Mouse (Mus musculus) heart, postnatal 14 days (tissue): ENCODE measurements at regions not wholly inside any gene's neighbourhood (a gene's known extent, or its start where the extent isn't known, plus 50 kb on each side); places are given as distances from the start of the nearest gene placed in this dataset.

ENCODE experiments used
- DNase-seq, 2 experiments: peaks; one replicate each; pipeline ENCODE4 v3.0.0; 2021 to 2022
- intact Hi-C: fragments of 180-260 bp; cut with DNase I; formaldehyde crosslinking; loops from one replicate; pipeline ENCODE4 v1.15.1; 2025

DNA sequence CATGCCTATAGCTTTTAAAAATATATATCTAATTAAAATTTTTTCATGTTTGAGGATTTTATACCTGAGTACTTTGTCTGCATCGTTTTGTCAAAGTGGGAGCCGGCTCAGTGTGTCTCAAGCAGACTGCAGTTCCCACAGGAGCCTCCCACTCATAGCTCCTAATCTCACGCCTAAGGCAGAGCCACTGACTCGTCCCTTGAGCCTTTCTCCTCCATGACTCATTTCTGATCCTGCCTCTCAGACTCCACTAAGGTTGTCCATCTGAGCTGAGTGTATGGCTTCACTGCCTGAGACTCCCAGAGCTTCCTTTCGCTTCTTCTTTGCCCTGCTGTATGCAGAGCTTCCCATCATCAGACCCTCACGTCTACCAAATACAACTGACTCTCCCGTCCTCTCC, 98.8 kb downstream of the Efnb2 start:
- no peak for DNase-seq
- intact Hi-C loops, result no loop called here

DNA sequence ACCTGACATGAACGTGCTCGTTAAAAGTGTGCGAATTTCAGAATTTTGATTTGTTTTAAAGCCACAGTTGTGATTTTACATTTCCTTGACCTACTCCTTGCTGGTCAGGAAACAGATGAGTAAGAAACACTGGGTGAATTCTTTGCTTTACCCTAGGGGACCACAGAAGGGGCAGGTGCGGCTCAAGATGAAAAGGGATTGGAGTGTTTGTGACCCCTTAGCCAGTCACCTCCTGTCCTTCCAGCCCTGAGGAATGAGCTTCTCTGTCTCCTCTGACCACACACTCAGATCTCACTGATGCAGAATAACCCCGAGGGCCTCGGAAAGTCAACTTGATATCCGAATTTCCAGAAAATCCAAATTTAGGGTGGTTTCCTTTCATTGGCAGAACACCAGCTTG, 103.0 kb downstream of the Efnb2 start:
- DNase-seq, result no peak
- intact Hi-C loops, result no loop called here

DNA sequence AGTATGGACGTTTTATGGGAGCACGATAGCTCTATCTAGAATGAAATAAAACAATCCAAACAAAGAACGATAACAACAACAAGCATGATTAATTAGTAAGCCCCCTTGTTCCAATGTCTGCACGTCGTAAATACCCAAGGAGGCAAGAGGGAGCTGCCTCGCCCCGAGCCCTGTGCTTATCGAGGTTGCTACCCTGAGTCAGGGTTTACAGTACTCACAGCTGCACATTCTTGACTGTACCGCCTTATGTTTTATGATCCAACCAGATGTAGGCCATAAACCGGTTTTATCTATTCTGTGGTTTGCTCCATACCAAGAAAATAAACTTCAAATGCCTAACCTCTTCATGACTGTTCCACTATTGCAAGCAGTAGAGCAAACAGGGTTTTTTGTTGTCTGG, 104.9 kb downstream of the Efnb2 start:
- DNase-seq, result no peak
- intact Hi-C loops, result no loop called here

DNA sequence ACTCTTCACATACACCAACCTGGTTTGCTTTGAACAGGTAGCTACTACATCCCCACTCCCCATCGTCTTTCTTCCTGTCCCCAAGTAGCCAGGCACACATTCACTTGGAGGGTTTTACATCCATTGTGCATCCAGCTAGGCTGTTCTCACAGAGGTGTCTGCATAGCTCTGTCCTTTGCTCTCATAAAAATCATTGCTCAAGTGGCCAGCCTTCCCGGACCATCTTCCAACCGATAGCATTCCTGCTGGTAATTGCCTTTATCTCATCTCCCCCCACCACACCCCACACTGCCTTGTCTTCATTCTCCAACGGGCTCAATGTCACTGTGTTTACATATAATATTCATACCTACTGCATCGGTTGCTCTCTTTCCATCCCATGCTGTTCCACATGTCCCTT, 106.4 kb downstream of the Efnb2 start:
- no peak for DNase-seq
- intact Hi-C loops, result no loop called here

DNA sequence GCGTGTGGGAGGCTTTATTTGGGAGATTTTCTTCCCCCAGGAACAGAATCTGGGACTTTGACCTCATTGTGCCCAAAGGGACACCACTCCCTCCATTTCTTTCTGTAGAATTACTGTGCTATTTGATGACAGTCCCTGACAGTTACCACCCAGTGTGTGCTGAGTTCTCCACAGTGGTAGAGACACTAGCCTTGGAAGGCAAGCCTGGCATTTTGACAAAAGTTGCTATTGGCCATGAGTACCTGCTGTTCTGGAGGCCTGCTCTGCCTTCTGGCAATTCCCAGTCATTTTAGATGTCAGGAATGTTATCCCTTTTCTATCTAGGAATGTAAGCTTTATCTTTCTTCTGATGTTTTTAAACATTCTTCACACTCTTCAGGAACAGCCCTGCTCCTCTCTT, 108.3 kb downstream of the Efnb2 start:
- intact Hi-C loops, result no loop called here
- no peak for DNase-seq

DNA sequence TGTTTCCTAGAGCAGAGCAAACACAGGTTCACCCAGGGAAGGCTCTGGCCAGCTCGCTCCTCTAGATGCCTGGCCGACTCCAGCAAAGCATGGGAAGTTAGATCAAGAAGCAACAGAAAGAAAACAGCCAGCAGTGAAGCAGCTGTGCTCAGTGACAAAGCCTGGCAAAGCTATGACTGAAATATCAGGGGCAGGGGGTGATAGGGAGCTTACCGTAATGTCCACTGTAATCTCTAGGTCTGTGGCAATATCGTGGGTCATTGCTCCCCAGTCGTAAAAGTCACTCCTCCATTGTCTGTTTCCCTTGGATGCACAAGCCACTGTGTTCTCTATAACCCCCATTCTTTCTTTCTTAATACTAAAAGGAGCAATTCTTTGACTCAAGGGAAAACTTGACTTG, 124.4 kb downstream of the Efnb2 start:
- intact Hi-C loops, result no loop called here

DNA sequence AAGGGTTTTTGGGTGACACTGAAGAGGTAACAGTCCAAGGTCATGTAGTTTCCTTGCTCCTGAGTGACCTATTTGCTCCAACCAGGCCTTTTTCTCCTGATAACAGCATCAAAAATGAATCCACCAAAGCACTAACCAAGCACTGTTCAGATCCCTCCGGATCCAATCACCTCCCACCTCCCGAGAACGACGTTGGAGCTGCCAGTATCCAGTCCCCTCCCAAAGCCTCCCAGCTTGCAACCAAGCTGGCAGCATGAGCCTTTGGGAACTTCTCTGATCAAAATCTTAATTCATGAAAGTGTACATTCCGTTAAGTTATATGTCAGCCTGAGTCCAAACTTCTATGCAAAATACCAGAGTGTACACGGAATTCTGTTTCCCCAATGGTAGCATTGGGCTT, 126.3 kb downstream of the Efnb2 start:
- intact Hi-C loops, result no loop called here
- no peak for DNase-seq

More for the DNA sequence above, 124.4 kb downstream of the Efnb2 start:
- no peak for DNase-seq

DNA sequence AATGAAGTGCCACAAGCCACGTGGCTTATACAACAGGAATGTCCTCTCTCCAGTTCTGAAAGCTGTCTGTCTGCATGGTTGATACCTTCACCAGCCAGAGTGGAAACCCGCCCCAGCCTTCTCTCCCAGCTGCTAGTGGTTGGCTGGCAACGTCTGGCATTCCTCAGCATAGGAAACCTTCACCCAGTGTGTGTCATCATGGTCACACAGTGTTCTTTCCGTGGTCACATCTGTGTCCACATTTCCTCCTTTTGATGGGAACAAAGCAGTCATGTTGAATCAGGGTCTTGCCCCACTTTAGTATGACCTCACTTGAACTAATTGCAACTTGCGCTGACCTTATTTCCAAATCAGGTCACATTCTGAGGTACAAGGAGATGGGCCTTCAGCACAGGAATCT, 128.1 kb downstream of the Efnb2 start:
- intact Hi-C loops, result no loop called here

DNA sequence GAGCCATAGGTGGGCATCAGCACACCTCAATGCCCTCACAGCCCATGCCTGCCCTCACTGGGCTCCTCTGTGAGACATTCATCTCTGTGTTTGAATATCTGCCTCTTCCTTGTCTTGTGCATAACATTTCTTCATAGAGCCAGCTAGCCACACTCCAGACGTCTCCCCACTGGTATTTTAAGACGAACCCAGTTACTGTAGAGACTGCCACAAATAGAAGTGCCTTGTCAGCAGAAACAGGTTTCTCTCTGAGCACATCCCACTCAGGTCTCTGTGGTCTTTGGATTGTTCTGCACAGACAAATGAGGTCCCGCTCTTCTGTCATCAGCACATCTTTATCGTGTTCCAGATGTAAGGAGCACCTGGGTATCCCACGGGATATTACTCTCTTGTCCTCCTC, 130.5 kb downstream of the Efnb2 start:
- intact Hi-C loops, result no loop called here

More for the DNA sequence above, 128.1 kb downstream of the Efnb2 start:
- DNase-seq, result no peak

DNA sequence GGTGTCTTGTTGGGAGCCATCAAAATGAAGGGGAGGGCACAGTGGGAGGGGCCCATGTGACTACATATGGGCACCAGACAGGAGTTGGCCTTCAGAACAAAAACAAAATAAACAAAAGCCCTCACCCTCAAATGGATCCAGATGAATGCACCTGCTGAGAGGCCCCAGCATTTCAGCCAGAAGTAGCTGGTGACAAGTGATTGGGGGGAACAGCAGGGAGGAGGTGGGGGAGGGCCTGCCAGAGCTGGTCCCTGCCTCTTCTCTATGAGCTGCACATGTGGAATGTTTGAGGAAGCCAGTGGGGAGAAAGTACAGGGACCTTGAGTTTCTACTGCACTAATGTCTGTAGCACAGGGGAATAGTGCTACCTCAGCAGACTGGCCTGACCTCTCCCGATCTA, 139.5 kb downstream of the Efnb2 start:
- intact Hi-C loops, result no loop called here
- no peak for DNase-seq

More for the DNA sequence above, 130.5 kb downstream of the Efnb2 start:
- DNase-seq, result no peak

DNA sequence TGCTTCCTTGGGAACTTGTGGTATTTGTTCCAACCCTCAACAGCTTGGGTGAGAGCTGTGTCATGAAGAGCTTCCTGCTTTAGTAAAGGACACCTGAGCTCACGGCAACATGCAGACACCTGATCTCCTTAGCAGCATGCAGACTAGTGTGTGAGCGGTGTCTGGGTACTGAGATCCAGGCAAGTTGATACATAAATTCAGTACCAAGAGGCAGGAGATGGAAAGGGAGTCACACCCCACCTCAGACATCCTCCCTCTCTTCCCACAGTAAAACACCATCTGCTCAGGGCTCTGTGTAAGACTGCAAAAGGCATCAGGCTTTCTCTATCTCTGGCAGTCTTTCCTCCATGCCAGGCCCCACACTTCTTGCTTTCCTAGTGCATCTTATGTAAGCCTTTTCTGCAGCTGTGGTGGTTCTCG, 141.3 kb downstream of the Efnb2 start:
- intact Hi-C loops, result no loop called here
- DNase-seq, result no peak

DNA sequence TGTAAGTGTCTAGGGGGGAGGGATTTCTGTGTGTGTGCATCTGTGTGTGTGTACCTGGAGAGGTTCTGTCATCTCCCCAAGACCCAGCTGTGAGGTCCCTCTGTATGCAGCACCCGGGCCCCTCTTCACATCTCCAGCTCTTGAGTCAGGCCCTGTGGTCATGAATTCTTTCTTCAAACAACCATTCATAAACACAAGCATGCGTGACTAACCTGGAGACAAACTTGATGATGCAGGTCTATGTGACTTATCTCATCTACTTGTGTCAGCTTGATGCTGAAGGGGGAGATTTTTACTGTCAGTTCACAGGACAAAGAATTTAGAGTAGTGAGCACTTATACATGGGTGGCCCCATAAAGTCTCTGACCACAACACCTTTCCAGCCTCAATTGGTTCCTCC, 143.4 kb downstream of the Efnb2 start:
- no peak for DNase-seq
- intact Hi-C loops, result no loop called here

DNA sequence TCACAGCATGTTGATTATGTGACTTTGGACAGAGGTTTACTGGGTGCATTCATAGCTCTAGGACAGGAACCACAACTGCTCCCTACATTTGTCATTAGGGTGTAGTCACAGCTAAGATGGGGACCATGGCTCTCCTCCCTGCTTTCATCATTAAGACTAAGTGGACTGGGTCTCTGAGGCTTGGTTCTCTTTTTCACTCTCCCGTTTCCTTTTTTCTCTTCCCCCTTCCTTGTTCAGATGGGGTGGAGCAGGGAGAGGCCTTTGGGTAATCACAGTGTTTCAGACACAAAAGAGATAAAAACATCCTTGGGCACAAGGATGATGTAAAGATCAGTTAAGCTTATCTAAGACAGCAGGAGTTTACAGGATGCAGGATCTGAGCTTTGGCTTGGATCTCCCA, 144.8 kb downstream of the Efnb2 start:
- intact Hi-C loops, result no loop called here
- DNase-seq, result no peak

DNA sequence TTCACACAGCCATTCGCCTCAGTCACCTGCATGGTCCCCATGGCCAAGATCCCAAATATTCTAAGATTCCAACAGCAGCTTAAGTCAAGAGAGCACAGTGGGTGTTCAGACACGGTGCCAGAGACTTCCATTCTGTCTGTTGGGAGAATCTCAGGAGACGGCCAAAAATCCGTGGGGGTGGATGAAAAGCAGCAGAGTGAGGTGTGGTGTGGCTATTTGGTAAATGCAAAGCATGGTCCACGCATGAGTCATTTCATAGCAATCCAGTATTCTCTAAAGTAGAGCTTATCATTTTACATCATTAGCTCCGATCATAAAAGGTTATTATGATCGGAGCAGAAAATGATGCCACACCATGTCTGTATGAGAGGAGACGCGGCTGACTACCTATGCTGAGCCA, 161.1 kb downstream of the Efnb2 start:
- intact Hi-C loops, result no loop called here
- DNase-seq, result no peak

DNA sequence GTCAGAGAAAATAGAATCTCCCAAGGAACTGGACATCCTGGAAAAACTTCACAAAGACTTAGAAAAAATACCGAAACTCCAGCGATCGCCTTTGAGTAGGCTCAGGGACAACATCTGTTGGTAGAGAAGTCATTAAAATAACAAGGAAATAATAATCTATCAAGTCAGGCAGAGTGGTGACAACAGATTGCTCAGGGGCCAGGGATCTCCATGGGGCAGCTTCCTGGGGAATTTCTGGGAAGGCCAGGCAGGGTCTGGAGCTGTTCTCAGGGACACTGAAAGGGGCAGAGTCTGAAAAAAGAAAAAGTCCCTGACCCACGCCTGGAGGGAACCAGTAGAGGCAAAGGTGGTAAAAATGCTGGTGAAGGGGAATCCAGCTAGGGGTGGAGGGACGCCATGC, 162.3 kb downstream of the Efnb2 start:
- no peak for DNase-seq
- intact Hi-C loops, result no loop called here

DNA sequence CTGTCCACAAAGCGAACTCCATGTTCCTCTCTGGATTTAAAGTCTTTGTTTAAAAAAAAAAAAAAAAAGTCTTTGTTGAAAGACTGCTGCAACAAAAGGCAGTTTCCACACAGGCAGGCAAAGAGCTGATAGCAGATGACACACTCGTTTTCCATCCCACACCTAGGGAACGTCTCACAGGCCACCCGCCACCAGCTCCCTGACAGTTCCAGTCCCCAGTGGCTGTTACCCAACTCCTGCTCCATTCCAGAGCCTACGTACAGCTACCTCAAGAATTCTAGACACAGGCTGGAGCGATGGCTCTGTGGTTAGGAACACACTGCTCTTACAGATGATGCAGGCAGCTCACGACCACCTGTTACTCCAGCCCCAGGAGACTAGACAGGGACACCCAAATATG, 165.6 kb downstream of the Efnb2 start:
- no peak for DNase-seq
- intact Hi-C loops, result no loop called here

DNA sequence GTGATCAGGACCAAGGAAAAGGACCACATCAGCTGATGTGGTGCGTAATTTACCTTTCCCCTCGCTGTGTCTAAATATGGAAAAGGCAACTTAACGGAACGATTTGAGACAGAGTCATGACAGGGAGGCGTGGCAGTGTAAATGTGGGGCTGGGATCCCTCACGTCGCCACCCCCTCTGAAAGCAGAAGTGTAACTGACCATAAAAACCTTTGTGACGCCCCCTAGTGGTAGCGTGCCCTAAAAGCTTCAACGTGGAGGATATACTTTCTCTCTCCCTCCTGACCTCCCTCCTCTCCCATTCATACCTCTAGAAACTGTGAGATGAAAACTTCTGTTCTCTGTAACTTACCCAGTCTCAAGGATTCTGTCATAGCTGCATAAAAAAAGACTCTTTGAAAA, 166.8 kb downstream of the Efnb2 start:
- intact Hi-C loops, result no loop called here
- DNase-seq, result no peak

DNA sequence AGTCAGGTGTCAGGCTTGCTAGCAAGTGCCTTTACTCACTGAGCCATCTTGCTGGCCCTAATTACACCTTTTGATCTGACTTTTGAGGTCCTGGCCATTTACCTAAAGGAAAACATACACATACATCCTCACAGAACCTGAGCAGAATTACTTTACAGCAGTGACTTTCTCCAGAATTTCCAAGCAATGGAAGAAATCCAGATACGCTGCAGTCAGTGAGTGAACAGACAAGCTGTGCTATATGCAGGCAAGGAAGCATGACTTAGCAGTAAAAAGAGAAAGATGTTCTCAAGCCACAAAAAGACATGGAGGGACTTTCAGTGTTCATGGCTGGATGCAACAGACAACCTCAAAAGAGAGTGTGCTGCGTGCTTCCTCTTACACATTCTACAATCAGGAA, 169.1 kb downstream of the Efnb2 start:
- intact Hi-C loops, result no loop called here
- no peak for DNase-seq

DNA sequence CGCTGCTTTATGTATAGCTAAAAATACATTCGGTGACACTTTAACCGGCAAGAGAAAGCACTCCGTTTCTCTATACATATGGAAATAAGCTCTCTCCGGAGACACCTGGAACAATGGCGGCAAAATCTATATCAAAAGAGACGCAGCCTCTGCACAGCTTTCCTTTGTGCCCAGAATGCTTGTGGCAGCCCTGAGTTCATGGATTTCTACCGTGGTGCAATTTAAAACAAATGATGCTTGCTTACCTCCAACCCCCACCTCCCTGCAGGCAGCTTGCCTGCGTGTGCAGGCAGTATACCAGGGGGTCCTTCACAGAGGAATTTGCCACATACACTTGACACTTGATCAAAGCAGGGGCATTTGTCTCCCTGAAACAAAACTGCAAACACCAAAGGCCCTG, 171.3 kb downstream of the Efnb2 start:
- intact Hi-C loops, result no loop called here
- DNase-seq, result no peak

DNA sequence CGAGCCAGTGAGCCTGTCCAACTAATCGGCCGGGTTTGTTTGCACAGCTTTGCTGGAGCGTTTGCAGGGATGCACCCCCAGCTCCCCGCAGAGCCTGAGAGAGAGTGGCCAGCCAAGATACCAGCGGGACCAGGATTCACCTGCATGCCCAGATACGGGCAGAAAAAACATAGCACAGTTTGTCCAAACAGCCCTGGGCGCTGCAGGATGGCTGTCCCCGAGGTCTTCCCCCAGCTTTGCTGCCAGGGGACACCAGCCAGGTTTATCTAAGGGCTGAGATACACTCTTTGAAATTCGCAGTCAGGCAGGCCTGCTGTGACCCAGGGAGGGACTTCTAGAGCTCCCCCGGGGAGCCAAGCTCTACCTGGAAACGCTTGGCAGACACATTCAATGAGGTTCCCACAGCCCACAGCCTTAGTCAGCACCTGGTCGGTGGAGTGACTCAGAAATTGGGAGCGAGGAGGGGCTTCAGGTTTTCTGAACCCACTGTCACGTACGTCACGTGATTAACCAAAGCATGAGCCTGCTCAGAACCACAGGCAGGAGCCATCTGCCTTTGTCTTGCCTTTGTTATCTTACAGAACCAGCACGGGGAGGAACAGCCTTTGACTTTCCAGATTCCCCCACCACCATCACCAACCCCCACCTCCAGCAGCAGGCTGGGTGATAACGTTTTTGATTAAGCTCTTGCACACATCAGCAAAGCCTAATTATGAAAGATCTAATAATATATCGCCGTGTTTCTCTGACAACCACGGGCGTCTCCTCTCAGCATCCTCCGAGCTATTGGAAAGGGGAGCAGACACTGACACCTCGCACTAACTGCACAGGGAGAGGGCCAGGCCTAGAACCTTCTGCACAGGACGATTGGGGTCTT, 172.1 kb downstream of the Efnb2 start:
- intact Hi-C loops, result no loop called here
- peak; percentile 31 to 51 for DNase-seq

DNA sequence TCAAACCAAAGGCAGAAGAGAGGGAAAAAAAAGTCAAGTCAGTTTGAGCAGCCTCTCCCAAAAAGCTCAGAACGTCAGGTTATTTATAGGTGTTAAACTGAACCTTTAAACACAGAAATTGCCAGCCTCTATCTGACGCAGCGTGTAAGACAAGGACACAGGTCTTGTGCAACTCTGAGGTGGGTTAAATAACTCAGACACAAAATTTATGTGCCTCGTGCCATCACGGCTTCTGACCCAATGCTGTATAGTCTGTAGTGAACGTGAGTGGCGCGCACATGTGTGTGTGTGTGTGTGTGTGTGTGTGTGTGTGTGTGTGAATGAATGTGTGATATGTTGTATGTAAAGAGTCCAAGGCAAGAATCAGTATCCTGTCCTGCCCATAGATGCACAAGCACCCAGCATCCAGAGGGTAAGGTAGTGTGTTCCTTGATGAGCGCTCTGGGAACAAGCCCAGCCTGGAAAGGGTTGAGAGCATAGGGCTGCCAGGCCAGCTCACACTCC, 172.8 kb downstream of the Efnb2 start:
- DNase-seq, result no peak
- intact Hi-C loops, result no loop called here

DNA sequence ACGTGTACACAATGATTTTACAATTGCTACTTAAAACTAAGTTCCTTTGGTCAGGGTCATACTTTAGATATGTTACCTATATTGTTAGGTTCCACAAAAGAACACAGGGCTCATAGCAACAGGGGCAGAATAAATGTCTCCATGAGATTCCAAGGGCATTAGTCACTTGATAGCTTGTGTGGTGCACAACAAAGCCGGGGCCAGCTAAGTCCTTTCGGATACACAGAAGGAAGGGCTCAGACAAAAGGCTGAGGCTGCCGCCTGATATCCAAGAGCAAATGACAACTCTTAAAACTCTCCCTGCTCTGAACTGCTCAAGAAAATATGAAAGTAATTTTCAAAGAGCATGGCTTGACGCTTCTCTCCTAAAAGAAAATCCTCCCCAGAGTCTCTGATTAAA, 173.3 kb downstream of the Efnb2 start:
- DNase-seq, result no peak
- intact Hi-C loops, result no loop called here

DNA sequence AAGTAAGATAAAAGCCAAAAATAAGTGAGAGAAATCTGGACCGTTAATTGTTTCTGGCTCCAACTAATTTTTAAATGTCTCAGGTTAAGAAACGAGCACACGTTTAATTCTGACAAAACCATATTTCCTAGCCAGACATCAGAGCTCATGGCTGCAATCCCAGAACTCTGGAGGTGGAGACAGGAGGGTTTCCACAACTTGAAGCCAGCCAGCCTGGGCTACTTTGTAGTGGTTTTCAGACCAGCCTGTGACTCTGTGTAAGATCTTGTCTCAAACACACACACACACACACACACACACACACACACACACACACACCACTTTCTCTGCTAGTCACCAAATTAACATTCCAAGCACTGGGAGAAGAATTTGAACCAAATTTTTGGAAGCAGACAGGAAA, 174.2 kb downstream of the Efnb2 start:
- intact Hi-C loops, result no loop called here
- no peak for DNase-seq
